ENCODE assay signal across 16 mouse cellular contexts in the genomic region with DNA sequence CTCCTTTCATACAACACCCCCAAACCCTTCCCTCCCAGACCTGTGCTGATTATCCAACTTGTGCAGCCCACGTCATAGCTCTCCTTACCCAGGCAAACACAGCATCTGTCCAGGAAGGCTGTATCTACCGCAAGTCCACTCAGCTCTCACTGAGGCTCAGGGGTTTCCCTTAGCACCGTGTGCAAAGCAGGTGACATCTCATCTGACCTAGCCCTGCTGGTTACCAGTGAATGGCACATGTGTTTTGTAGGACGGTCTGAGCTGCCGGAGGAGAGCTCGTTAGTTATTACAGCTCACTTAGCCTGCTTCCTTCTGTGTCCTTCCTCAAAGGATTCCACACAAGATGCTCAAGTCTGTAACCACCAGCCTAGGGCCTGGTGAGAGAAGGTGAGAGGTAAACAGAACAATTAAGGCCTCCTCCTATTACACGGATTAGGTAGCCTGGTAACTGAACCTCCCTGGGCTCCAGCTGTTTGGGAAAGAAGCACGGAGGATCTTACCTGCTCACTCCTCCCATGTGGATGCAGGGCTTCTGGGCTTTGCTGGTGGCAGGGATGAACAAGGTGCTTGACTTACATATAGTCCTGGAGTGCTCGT. TPM values are rescaled to one million over a fixed set of nuclear protein-coding genes. Genes with fewer than 3 reads are reported as not detected.
"Had no signal": no experiment of that assay in that cellular context is flagged by ENCODE, and none has a peak within 500 bp of the region (broad histone marks: within the 10 kb centered on the region; RNA-seq: fewer than 3 reads in every experiment).

No protein-coding gene starts in this region.

- ATAC-seq: midbrain, embryonic 16.5 days had no signal

- H3K27me3 ChIP-seq: limb, embryonic 12.5 days; liver, embryonic 13.5 days; neural tube, embryonic 13.5 days; stomach, embryonic 15.5 days had no signal

- H3K9me3 ChIP-seq: limb, embryonic 12.5 days; liver, embryonic 13.5 days; neural tube, embryonic 13.5 days; stomach, embryonic 15.5 days had no signal

- H3K4me2 ChIP-seq: limb, embryonic 12.5 days; liver, embryonic 13.5 days; midbrain, embryonic 11.5 days; neural tube, embryonic 13.5 days; stomach, embryonic 15.5 days had no signal

- H3K4me1 ChIP-seq: limb, embryonic 12.5 days; neural tube, embryonic 13.5 days; stomach, embryonic 15.5 days had no signal

- H3K9ac ChIP-seq: limb, embryonic 12.5 days; liver, embryonic 13.5 days; neural tube, embryonic 13.5 days; stomach, embryonic 15.5 days had no signal

- H3K27ac ChIP-seq: limb, embryonic 12.5 days; liver, embryonic 13.5 days; neural tube, embryonic 13.5 days; stomach, embryonic 15.5 days had no signal

- H3K36me3 ChIP-seq: limb, embryonic 12.5 days; liver, embryonic 13.5 days; neural tube, embryonic 13.5 days; stomach, embryonic 15.5 days had no signal

- H3K4me3 ChIP-seq: limb, embryonic 12.5 days; liver, embryonic 13.5 days; neural tube, embryonic 13.5 days; stomach, embryonic 15.5 days had no signal

- DNase-seq: kidney, postnatal 25 days; layer of hippocampus, adult 9-11 months; layer of hippocampus, postnatal 36 days; liver; liver, embryonic 13.5 days; lung, adult 18-20 months; retina, postnatal 1 day; right cerebral cortex, postnatal 14 days; thymus, postnatal 36 days had no signal

RNA-seq across cellular contexts. Expression of gene Ttll10, which starts 38.7 kb away (rescaled TPM):
- total RNA-seq: left cerebral cortex, postnatal 36 days had no signal
- polyA plus RNA-seq: midbrain, embryonic 11.5 days; midbrain, embryonic 16.5 days; neural tube, embryonic 13.5 days; spleen, adult 2 months had no signal
